Mouse (Mus musculus) fat pad, adult 2 months (tissue): ENCODE data around the gene Gm3667.
"Not testable (repeated sequence)": the region's sequence is repeated elsewhere in the genome, so short reads cannot be mapped to it uniquely, and the experiment has no call there.

Experiments used
- DNase-seq: peaks from one replicate; pipeline ENCODE4 v3.0.0-alpha.2; 2011; ENCODE audit warnings: low read depth, low spot score; ENCODE audit errors: extremely low read depth

The Gm3667 gene

DNA sequence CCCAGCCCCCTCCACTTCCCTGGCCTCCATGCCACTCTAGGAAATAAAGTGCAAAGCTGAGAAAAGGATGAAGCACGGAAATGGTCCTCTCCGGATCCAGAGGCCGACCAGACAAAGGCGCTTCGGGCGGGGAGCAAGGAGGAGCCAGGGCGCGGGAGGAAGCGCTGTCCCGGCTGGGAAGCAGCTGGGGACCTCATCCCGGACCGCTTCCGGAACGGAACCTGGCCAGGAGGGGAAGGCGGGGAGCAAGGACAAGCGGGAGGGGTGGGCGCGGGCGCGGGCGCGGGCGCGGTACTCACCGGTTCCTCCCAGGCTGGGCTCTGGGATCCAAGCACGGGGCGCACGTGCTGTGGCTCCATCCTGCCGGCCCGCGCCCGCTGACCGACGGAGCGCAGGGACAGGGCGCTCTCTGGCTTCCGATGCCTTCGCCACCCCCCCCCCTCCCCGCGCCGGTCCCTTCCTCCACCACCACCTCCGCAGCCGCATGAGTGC, at the start of gene Gm3667:
TSS of gene Gm3667 (minus strand) at position 442 of the 492 bp plus-strand sequence.
- not testable (repeated sequence) for DNase-seq

DNA sequence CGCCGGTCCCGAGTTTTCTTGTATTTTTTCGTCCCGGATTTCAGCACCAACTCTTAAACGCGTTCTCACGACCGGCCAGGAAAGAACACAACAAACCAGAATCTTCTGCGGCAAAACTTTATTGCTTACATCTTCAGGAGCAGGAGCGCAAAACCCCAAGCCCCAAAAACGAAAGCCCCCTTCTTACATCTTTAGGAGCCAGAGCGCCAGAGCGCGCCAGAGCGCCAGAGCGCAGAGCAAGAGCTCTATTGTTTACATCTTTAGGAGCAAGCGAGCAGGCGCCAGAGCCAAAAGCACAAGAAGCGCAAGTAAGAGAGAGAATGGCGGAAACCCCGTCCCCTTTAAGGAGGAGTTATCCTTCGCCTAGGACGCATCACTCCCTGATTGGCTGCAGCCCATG, 10.1 kb upstream of the Gm3667 start:
- DNase-seq: not testable (repeated sequence)

DNA sequence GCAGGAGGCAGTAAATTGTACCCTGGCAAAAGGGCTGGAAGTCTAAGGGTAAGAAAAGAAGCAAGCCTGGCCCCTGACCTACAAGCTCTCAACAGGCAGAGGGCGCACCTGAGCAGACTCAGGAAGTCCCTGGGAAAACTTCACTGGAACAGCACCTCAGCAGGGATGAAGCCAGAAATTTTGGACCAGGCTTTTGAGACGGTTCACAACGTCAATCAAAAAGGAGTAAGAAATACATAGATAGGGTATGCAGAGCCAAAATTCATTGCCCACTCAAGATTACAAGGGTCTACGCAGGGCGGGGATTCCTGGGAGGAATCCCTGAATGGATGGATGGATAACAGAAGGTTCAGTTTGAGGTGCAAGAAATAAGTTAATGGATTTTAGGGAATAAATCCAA, 951 bp downstream of the Gm3667 start:
- DNase-seq: not testable (repeated sequence)

DNA sequence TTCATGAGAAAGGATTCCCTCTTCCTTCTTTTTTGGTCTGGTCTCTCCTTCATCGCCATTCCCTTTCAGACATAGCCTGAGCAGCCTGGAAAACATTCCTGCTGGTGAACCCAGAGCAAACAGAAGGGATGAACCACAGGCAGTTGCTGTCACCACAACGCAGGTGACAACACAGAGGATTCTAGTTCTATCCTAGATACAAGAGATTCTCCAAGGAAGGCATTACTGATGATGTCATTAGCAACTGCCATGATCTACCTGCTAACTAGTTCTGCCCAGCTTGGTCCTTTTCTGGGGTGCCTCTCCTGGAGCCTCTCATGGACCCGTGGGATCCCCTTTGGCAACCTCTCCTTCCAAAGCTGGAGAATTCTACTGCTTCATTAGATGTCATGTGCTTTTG, 49.6 kb downstream of the Gm3667 start, which contains the start of gene Gm3642:
TSS of gene Gm3642 (minus strand) at position 101 of the 400 bp plus-strand sequence.
- DNase-seq: not testable (repeated sequence)

DNA sequence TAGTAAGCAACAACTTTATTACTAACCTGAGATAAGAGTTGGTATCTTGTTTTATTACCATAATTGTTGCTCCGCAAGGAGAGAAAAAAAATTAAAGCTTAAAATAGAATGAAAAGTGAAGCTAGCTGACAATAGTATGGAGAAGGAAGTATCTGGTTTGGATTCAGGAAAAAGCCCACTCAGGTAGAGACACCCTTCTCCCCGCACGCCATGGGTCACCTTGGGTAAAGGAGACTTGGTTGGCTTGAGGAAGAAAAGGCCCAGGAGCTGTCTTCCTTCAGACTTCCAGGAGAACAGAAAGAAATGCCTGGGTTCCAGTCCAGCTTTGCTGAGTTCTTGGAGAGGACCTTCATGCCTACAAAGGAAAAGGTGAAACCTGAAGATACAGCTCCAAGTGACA, 66.5 kb downstream of the Gm3667 start:
- DNase-seq: not testable (repeated sequence)
